Mouse (Mus musculus): ENCODE data around the gene Cnksr2. TPM values are rescaled to one million over a fixed set of nuclear protein-coding genes. Genes with fewer than 3 reads are reported as not detected.

The Cnksr2 gene
- 4.4 and 7.8 TPM in 2 replicates for polyA plus RNA-seq (2012; rRNA removed)

DNA sequence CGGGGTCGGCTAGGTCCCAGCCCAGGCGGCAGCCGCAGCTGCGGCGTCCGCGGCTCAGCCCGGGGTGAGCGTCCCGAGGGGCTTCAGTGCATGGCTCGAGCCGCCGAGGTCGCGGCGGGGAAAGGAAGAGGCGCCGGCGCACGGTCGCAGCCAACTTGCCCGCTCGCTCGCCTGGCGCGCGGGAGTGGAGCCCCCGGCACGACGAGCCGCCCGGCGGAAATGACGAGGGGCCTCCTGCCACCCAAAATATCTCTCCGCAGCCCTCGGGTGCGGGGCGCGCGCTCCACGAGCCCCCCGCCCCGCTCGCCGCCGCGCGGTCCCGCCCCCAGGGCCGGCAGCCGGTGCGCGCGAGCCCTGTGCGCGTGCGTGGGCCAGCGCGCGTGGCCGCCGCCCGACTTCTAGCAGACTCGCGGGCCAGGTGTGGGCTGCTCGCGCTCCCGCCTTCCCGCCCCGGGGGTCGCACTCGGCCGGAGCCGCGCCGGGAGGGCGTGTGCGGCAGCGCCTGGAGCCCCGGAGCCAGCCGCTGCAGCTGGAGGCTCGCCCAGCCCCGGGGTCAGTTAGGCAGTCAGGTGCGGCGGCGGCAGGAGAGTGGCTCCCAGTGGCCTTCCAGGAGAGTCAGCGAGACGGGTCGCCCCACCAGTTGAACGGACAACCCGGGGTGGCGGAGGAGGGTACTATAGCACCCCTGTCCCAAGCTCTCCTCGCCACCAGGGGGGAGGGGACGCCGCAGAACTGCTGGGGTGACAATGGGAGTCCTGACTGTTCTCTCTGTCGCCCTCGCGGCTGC is at the start of gene Cnksr2:
Gene Cnksr2, minus strand, starts transcription at position 238 of the 787 bp plus-strand sequence.
- TF ChIP-seq POLR2A (IDR thresholded peaks at IDR 0.05; ENCODE audit: borderline replicate concordance, extremely low read depth, insufficient read depth, insufficient read length, poor library complexity, severe bottlenecking): peak; percentile 40; the same call in 1 of the 2 replicates
- peak; percentile 1; the same call in 1 of the 2 replicates for TF ChIP-seq CTCF (IDR thresholded peaks at IDR 0.05; ENCODE audit: borderline replicate concordance, extremely low read depth, insufficient read depth, insufficient read length)
- DNase-seq (ENCODE audit: low read depth): peak; percentile 72

DNA sequence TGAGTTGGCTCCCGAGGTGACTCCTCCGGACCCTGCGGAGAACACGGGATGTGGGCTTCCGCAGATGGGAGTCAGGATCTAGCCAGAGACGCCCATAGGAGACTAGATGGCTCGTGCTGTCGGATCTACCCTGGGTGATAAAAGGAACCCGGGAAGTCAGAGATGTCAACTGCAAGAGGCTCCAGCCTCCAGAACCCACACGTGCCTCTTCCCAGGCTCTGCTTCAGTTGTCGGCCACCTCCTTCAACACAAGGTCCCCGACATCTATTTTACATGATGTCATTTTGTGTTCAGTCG is 698 bp upstream of the Cnksr2 start:
- no peak for TF ChIP-seq POLR2A (IDR thresholded peaks at IDR 0.05; ENCODE audit: borderline replicate concordance, extremely low read depth, insufficient read depth, insufficient read length, poor library complexity, severe bottlenecking)
- no peak for TF ChIP-seq CTCF (IDR thresholded peaks at IDR 0.05; ENCODE audit: borderline replicate concordance, extremely low read depth, insufficient read depth, insufficient read length)
- DNase-seq (ENCODE audit: low read depth): peak; percentile 39

DNA sequence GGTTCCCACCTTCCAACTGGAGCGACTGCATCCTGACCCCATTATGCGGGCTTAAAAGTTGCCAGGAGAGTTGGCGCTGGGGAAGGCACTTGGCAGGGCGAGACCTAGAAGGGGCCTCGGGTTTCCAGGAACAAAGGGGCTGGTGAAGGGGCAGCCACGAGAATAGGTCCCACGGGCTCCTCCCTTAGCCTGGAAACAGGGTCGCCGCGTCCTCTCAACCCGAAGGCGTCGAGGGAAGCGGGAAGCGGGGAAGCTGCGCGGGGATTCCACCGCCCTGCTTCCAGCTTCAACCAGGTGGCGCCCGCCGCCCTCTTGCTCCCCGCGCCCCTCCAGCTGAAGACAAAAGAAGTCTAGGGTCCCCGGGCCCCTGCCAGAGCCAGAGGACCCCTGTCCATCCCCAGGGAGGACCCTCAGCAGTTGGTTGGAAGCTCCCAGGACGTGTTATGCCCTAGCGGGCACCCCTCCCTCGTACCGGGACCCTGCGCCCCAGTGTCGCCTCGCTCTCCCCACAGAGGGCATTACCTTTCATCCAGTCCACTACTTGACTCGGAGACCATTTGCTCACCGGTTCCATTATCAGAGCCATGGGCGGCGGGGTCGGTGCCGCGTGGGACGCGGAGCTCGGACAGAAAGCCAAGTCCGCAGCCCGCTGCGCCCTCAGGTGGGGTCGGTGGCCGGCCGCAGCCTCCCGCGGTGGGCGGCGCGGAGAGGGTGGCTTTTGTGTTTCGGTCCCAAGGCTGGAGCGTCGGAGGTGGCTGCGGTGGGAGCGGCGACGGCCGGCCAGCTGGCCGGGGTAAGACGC is 638 bp downstream of the Cnksr2 start:
- TF ChIP-seq POLR2A (IDR thresholded peaks at IDR 0.05; ENCODE audit: borderline replicate concordance, extremely low read depth, insufficient read depth, insufficient read length, poor library complexity, severe bottlenecking) (no peak), CTCF (IDR thresholded peaks at IDR 0.05; ENCODE audit: borderline replicate concordance, extremely low read depth, insufficient read depth, insufficient read length) (peak; percentile 6; the same call in 1 of the 2 replicates)
- DNase-seq (ENCODE audit: low read depth): peak; percentile 62

GRCm38 (mm10) chrX:158041703-158042102 is 1.4 kb downstream of the Cnksr2 start:
- peak; percentile 74 for DNase-seq (ENCODE audit: low read depth)
- TF ChIP-seq CTCF (IDR thresholded peaks at IDR 0.05; ENCODE audit: borderline replicate concordance, extremely low read depth, insufficient read depth, insufficient read length): peak; percentile 36; the same call in 1 of the 2 replicates
- no peak for TF ChIP-seq POLR2A (IDR thresholded peaks at IDR 0.05; ENCODE audit: borderline replicate concordance, extremely low read depth, insufficient read depth, insufficient read length, poor library complexity, severe bottlenecking)

DNA sequence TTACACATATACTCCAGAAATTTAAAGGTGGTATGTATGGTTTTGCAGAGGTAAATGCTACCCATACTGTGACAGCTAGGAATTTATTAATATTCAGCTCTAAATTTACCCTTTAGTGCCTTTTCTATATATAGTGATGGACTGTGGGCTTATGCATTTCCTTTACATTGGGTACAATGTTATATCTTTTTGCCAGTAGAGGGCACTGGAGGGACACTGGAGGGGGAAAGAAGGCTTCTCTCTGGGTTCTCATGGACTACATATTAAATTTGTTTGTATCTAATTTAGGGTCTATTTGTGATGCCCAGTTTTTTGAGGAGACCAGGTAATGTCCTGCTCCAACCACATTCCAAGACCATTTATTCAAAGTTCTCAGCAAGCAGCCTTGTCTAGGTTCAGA is 91.4 kb downstream of the Cnksr2 start:
- peak; percentile 42 for DNase-seq (ENCODE audit: low read depth)
- TF ChIP-seq POLR2A (IDR thresholded peaks at IDR 0.05; ENCODE audit: borderline replicate concordance, extremely low read depth, insufficient read depth, insufficient read length, poor library complexity, severe bottlenecking): no peak
- peak; percentile 23; the same call in 1 of the 2 replicates for TF ChIP-seq CTCF (IDR thresholded peaks at IDR 0.05; ENCODE audit: borderline replicate concordance, extremely low read depth, insufficient read depth, insufficient read length)

DNA sequence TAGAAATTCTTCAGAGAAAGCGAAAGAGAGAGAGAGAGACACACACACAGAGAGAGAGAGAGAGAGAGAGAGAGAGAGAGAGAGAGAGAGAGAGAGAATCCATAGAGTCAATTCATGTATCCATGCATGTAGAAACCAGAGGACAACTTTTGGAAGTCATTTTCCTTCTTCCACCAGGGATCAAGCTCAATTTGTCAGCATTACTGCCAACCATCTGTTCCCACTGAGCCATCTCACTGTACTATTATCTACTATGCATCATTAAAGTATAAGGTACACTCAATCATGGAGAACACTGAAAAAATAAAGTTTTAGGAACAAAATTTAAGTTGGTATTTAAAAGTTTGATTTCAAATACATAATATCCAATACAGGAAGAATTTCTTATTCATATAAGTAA is 93.8 kb downstream of the Cnksr2 start:
- DNase-seq (ENCODE audit: low read depth): no peak
- TF ChIP-seq CTCF (IDR thresholded peaks at IDR 0.05; ENCODE audit: borderline replicate concordance, extremely low read depth, insufficient read depth, insufficient read length) (no peak), POLR2A (IDR thresholded peaks at IDR 0.05; ENCODE audit: borderline replicate concordance, extremely low read depth, insufficient read depth, insufficient read length, poor library complexity, severe bottlenecking) (no peak)

DNA sequence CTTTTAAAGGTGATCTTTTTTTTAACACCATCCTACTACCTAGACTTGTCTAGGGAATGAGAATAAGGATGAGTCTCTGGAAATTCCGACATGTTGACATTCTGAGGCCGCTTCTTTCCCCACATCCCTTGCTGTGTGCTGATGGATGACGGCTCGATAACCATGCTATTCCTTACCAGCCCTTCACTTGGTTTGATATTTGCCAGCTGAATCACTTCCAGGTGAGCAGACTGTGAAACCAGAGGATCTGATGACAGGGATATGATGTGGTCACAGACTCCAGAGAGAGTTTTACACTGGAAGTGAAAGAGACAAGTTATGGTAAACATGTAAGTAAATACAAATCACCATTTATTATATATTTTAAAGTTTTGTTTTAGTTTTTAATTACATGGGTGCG is 98.0 kb downstream of the Cnksr2 start:
- peak; percentile 15 for DNase-seq (ENCODE audit: low read depth)
- TF ChIP-seq POLR2A (IDR thresholded peaks at IDR 0.05; ENCODE audit: borderline replicate concordance, extremely low read depth, insufficient read depth, insufficient read length, poor library complexity, severe bottlenecking) (no peak), CTCF (IDR thresholded peaks at IDR 0.05; ENCODE audit: borderline replicate concordance, extremely low read depth, insufficient read depth, insufficient read length) (no peak)

- no peak for TF ChIP-seq CTCF (IDR thresholded peaks at IDR 0.05; ENCODE audit: borderline replicate concordance, extremely low read depth, insufficient read depth, insufficient read length)
- TF ChIP-seq POLR2A (IDR thresholded peaks at IDR 0.05; ENCODE audit: borderline replicate concordance, extremely low read depth, insufficient read depth, insufficient read length, poor library complexity, severe bottlenecking): no peak
- DNase-seq (ENCODE audit: low read depth): no peak
These were observed 106.5 kb downstream of the Cnksr2 start for GRCm38 (mm10) chrX:157936611-157937010.

GRCm38 (mm10) chrX:157920093-157920492 is 123.0 kb downstream of the Cnksr2 start:
- peak; percentile 53 for DNase-seq (ENCODE audit: low read depth)
- no peak for TF ChIP-seq POLR2A (IDR thresholded peaks at IDR 0.05; ENCODE audit: borderline replicate concordance, extremely low read depth, insufficient read depth, insufficient read length, poor library complexity, severe bottlenecking)
- no peak for TF ChIP-seq CTCF (IDR thresholded peaks at IDR 0.05; ENCODE audit: borderline replicate concordance, extremely low read depth, insufficient read depth, insufficient read length)

DNA sequence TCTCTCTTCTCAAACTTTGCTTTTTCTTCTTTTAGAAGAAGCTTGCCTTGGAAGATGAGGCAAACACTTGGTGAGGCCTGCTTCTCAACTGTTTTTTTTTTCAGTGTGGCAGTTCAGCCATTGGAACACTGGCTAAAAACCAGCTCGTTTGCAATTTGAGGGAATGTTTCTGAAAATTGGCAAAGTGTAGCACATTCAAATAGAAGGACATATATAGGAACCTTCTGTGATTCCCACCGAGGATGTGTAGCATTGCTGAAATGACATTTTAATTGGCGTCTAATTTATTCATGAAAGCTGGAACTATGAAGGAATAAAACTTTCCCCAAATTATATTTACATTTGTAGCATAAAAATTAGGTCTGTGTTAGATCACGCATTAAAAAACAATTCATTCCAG is 213.1 kb downstream of the Cnksr2 start:
- no peak for TF ChIP-seq POLR2A (IDR thresholded peaks at IDR 0.05; ENCODE audit: borderline replicate concordance, extremely low read depth, insufficient read depth, insufficient read length, poor library complexity, severe bottlenecking)
- DNase-seq (ENCODE audit: low read depth): peak; percentile 39

GRCm38 (mm10) chrX:157818921-157819260 is 224.2 kb downstream of the Cnksr2 start:
- TF ChIP-seq POLR2A (IDR thresholded peaks at IDR 0.05; ENCODE audit: borderline replicate concordance, extremely low read depth, insufficient read depth, insufficient read length, poor library complexity, severe bottlenecking) (no peak), CTCF (IDR thresholded peaks at IDR 0.05; ENCODE audit: borderline replicate concordance, extremely low read depth, insufficient read depth, insufficient read length) (no peak)
- DNase-seq (ENCODE audit: low read depth): peak; percentile 5

Measured in brain, embryonic 14.5 days (tissue).